Mouse (Mus musculus) kidney, adult 10 weeks (tissue): ENCODE measurements around the gene Vps51. TPM values are rescaled to one million over a fixed set of nuclear protein-coding genes. Genes with fewer than 3 reads are reported as not detected.

Source experiments
- polyA plus RNA-seq: library from polyadenylated mRNA; stranded (reverse); fragments of 350-450 nt; fragmentation: Illumina TruSeq; extraction: RNeasy Lipid Tissue Mini Kit (QIAGEN cat#74804); gene quantifications from one replicate; pipeline ENCODE4 v1.2.3, GENCODE M21; 2014; ENCODE audit warnings: low read depth, low replicate concordance

Vps51 gene
- polyA plus RNA-seq = 8.9 TPM

GRCm38 (mm10) chr19:6076564-6077393 is at the start of gene Vps51:
TSS of gene Vps51 (minus strand) at chr19:6077231.

GRCm38 (mm10) chr19:6117986-6118676 is 41.1 kb upstream of the Vps51 start, which contains the start of gene Sac3d1:
TSS of gene Sac3d1 (minus strand) at chr19:6118650.

DNA sequence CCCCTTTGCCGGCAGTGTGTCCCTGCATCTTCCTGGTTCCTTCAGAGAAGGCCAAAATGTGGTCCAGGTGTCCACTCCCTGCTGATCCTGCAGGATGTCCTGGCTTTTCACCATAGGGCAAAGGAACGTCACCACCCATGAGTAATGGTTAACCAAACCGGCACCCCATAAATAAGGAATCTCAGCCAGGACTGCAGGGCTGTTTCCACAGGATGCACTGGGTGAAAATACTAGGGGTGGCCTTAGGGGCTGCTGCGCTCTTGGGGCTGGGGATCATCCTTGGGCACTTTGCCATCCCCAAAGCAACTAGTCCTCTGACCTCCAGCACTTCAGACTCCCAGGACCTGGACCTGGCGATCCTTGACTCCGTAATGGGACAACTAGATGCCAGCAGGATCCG is 28.6 kb upstream of the Vps51 start, which contains the start of gene Naaladl1:
Naaladl1 (plus strand) TSS at position 197 of the 400 bp plus-strand sequence.

DNA sequence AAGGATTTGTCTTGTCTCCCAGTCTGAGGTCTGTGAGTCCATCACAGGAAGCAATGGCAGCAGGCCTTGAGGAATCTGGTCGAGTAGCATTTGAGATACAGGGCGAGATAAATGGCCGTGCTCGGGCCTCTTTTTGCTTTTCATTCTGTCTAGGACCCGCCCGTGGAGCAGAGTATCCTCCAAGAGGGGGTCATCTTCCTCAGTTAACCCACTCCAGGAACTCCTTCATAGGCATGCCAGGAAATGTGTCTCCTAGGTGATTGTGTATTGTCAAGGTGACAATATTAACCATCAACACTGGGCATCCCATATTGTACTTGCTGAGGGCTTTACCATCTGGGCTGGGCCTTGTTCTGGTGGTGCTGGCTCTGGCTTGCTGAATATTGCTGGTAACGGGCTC is 17.1 kb upstream of the Vps51 start, which contains the start of gene AC131692.1:
AC131692.1 (plus strand) TSS at position 301 of the 400 bp plus-strand sequence.

GRCm38 (mm10) chr19:6084478-6085248 is 7.6 kb upstream of the Vps51 start, which contains the start of the genes Zfpl1 and Cdca5:
TSS of gene Zfpl1 (minus strand) at chr19:6084956.
TSS of gene Cdca5 (plus strand) at chr19:6084983.

DNA sequence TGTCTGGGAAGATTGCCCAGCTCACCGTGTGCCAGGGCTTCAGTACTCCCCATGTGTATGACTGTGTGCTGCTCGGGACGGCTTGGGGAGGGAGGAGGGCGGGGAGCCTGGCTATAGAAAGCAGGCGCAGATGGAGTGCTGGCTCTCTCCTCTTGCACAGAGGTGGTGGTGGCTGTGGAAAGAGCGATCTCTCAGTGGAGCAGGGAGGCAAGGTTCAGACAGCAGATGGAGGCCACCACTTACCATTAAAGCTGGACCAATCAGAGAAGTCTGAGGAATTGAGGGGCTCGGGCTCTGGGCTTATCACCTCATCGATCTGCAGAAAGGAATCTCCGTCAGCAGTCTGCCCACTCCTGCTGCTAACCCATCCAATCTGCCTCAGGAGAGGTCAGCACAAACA is 5.1 kb upstream of the Vps51 start, which contains the start of gene Gm28374:
Gm28374 (minus strand) TSS at position 101 of the 400 bp plus-strand sequence.

GRCm38 (mm10) chr19:6079983-6080480 is 3.0 kb upstream of the Vps51 start, which contains the start of gene Tmem262:
TSS of gene Tmem262 (plus strand) at chr19:6080033.

GRCm38 (mm10) chr19:6067724-6068415 is 9.2 kb downstream of the Vps51 start, which contains the start of gene Tm7sf2:
TSS of gene Tm7sf2 (minus strand) at chr19:6068373.

DNA sequence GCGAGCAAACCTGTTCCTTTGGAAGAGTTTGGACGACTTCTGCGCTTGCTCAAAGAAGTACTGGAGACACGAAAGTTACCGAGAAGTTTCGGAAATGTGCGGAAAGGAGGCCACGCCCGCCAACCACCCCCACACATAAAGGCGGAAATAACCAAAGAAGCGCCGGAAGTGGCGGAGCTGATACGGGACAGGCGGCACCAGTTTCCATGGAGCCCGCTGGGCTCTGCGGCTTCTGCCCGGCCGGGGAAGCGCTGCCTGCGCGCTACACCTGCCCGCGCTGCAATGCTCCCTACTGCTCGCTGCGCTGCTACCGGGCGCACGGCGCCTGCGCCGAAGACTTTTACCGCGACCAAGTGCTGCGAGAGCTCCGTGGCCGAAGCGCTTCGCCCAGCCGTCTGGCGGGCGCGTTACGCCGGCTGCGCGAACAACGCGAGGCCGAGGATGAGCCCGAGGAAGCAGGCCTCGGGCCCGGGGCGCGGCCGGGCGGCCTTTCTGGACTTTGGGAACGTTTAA is 16.0 kb downstream of the Vps51 start, which contains the start of gene Znhit2:
Znhit2 (plus strand) TSS at position 172 of the 513 bp plus-strand sequence.

DNA sequence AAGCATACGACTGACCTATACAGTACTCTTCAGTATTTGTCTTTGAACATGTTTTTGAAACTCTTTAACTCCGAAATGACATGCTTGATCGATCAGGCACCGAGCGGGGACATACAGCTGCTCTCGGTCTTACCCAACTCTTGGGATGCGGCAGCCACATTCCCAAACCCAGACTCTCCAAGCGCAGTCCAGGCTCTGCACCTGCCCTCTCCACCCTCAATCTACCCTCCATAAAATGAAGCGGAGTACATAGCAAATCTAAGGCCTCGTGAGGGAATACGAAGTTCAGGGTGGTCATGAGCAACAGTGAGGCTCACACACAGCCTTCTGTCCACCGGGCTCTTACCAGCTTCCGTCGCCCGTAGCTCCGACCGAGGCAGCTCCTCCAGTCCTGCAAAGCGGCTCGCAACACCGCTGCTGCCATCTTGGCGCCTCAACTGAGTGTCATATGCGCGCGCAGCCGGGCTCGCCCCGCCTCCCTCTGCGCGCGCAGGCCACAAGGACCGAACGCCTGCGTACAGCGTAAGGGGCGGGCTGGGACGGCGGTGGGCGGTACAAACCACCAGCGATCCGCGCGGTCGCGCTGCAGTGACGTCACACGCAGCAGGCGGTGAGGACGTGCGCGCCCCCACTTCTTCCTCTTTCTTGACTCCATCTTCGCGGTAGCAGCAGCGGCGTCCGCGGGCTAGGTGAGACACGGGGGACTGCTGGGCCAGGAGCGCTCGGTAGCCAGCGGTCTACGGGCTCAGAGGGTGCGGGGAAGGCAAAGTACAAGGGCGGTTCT is 19.5 kb downstream of the Vps51 start, which contains the start of the genes Mrpl49 and Fau:
Mrpl49 (minus strand) TSS at position 473 of the 784 bp plus-strand sequence.
Fau (plus strand) TSS at position 532 of the 784 bp plus-strand sequence.

DNA sequence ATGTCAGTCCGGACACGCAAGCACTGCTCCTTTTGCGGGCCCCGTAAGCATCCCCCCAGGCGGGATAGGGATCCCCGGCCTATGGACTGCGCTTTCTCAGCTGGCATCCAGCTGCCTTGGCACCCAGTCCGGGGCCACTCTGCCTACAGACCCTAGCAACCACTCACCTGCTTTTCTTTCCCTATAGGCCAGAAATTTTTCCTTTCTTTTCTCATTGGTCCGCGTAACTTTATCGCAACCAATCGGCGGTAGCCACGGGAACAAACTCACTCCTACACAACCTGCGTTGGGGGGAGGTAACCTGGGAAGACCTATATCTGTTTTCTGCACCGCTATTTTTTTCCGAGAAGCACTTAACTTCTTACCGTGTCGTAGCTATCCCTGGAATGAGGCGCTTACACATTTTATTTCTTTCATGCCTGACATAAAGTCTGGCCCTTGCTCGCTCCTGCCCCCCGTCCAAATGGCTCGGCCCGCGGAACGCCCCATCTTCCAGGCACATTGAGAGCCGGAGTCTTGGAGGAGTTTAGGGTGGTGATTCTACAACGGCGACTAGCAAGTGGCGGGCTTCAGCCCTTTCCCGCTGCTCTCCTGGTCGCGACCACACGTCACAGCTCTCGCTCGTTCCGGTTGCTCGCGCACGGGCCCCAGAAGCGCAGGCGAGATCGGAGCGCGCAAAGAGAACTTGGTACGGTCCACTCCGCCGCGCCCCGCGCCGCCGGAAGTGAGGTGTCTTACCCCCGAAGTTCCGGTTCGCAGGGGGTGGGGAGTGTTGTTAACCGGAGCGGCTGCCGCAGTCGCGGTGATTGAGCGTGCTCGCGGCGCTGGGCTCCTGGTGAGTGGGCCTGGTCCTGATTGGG is 30.5 kb downstream of the Vps51 start, which contains the start of gene Syvn1:
Syvn1 (plus strand) TSS at position 283 of the 860 bp plus-strand sequence.

Other genes with a start within 250 kb of the Vps51 start
- 2.8 TPM for gene Frmd8, start 202.0 kb downstream of the Vps51 start, polyA plus RNA-seq
- gene Slc25a45, start 199.4 kb downstream of the Vps51 start, polyA plus RNA-seq = 4.5 TPM
- 0.20 TPM for gene Tigd3, start 183.1 kb downstream of the Vps51 start, polyA plus RNA-seq
- gene Dpf2, start 164.2 kb downstream of the Vps51 start, polyA plus RNA-seq = 5.4 TPM
- gene Cdc42ep2, start 152.4 kb downstream of the Vps51 start, polyA plus RNA-seq = 1.9 TPM
- gene Pola2, start 113.0 kb downstream of the Vps51 start, polyA plus RNA-seq = 2.4 TPM
- gene Slc22a20, start 91.1 kb downstream of the Vps51 start, polyA plus RNA-seq = not detected
- 1.3 TPM for gene Capn1, start 61.3 kb downstream of the Vps51 start, polyA plus RNA-seq
- gene Syvn1, start 30.7 kb downstream of the Vps51 start, polyA plus RNA-seq = 0.77 TPM
- 41.8 TPM for gene Mrpl49, start 19.4 kb downstream of the Vps51 start, polyA plus RNA-seq
- gene Fau, start 19.4 kb downstream of the Vps51 start, polyA plus RNA-seq = 5.1 TPM
- not detected for gene Znhit2, start 16.0 kb downstream of the Vps51 start, polyA plus RNA-seq
- 0.93 TPM for gene Tm7sf2, start 8.9 kb downstream of the Vps51 start, polyA plus RNA-seq
- gene Tmem262, start 2.8 kb upstream of the Vps51 start, polyA plus RNA-seq = not detected
- gene Gm28374, start 5.0 kb upstream of the Vps51 start, polyA plus RNA-seq = not detected
- gene Zfpl1, start 7.7 kb upstream of the Vps51 start, polyA plus RNA-seq = not detected
- 0.24 TPM for gene Cdca5, start 7.8 kb upstream of the Vps51 start, polyA plus RNA-seq
- not detected for gene AC131692.1, start 17.2 kb upstream of the Vps51 start, polyA plus RNA-seq
- gene Naaladl1, start 28.6 kb upstream of the Vps51 start, polyA plus RNA-seq = not detected
- not detected for gene Sac3d1, start 41.4 kb upstream of the Vps51 start, polyA plus RNA-seq
- 3.0 TPM for gene Snx15, start 51.1 kb upstream of the Vps51 start, polyA plus RNA-seq
- gene Batf2, start 63.8 kb upstream of the Vps51 start, polyA plus RNA-seq = not detected
- gene Arl2, start 64.3 kb upstream of the Vps51 start, polyA plus RNA-seq = 0.49 TPM
- gene Majin, start 107.2 kb upstream of the Vps51 start, polyA plus RNA-seq = not detected
- not detected for gene Gpha2, start 149.1 kb upstream of the Vps51 start, polyA plus RNA-seq
- 0.57 TPM for gene Ppp2r5b, start 158.6 kb upstream of the Vps51 start, polyA plus RNA-seq
- not detected for gene Atg2a, start 164.4 kb upstream of the Vps51 start, polyA plus RNA-seq
- gene Ehd1, start 199.5 kb upstream of the Vps51 start, polyA plus RNA-seq = 15.1 TPM
- 3.2 TPM for gene Cdc42bpg, start 229.2 kb upstream of the Vps51 start, polyA plus RNA-seq